Mouse (Mus musculus) liver, adult 2 months (tissue): ENCODE results near the gene Gm12394. TPM values are rescaled to one million over a fixed set of nuclear protein-coding genes. Genes with fewer than 3 reads are reported as not detected.

ENCODE experiments used
- DNase-seq: peaks from one replicate; pipeline ENCODE4 v3.0.0-alpha.2; 2011; ENCODE audit warnings: low read depth, low spot score; ENCODE audit errors: extremely low read depth
- H3K27ac ChIP-seq: fragments of 200-500 bp; replicated peaks from 2 replicates; pipeline ENCODE4 v1.5.1; 2012; ENCODE audit warnings: low read depth, mild to moderate bottlenecking, control low read depth, inconsistent platforms, low read length; ENCODE audit not compliant: insufficient read depth
- H3K27me3 ChIP-seq: fragments of 200-500 bp; 2 replicates; pipeline ENCODE4 v1.6.1; 2012; ENCODE audit warnings: mild to moderate bottlenecking, moderate library complexity, low read length, inconsistent platforms; ENCODE audit not compliant: control insufficient read depth, insufficient read depth
- H3K36me3 ChIP-seq: fragments of 200-500 bp; 2 replicates; pipeline ENCODE4 v1.6.1; 2012; ENCODE audit warnings: low read length, inconsistent platforms; ENCODE audit not compliant: control insufficient read depth, insufficient read depth
- H3K4me1 ChIP-seq: fragments of 200-500 bp; 2 replicates; pipeline ENCODE4 v1.6.1; 2011; ENCODE audit warnings: low read length; ENCODE audit not compliant: control insufficient read depth, insufficient read depth
- H3K4me3 ChIP-seq: fragments of 200-500 bp; 2 replicates; pipeline ENCODE4 v1.5.1; 2011; ENCODE audit warnings: low read depth, mild to moderate bottlenecking, control low read depth, low read length, moderate library complexity; ENCODE audit not compliant: insufficient read depth
- H3K79me2 ChIP-seq: fragments of 200-500 bp; 2 replicates; pipeline ENCODE4 v1.6.1; 2012; ENCODE audit warnings: inconsistent platforms, mild to moderate bottlenecking, low read length, moderate library complexity; ENCODE audit not compliant: control insufficient read depth, insufficient read depth
- H3K9ac ChIP-seq: fragments of 200-500 bp; 2 replicates; pipeline ENCODE4 v1.6.1; 2012; ENCODE audit warnings: low read depth, mild to moderate bottlenecking, control low read depth, inconsistent platforms, low read length
- CTCF ChIP-seq: fragments of 200-500 bp; IDR thresholded peaks from 2 replicates; pipeline ENCODE4 v1.5.1; 2011; ENCODE audit warnings: low read depth, low read length, control low read depth
- POLR2A ChIP-seq: fragments of 200-500 bp; IDR thresholded peaks from 2 replicates; pipeline ENCODE4 v1.6.1; 2011; ENCODE audit warnings: low read length, control low read depth; ENCODE audit not compliant: insufficient read depth; ENCODE audit errors: extremely low read depth
- WGBS: fragments of 180-500 bp; shearing (Covaris S2); methylation state at CpG from one replicate; pipeline ENCODE4 v1.1.7; 2018; 5-methylcytosine and 5-hydroxymethylcytosine counted together
- polyA plus RNA-seq: library from polyadenylated mRNA; depleted of rRNA; stranded (reverse); fragments of >200 nt; gene quantifications from 2 replicates; pipeline ENCODE4 v1.2.3, GENCODE M21; 2012
- total RNA-seq: library from RNA; depleted of rRNA; stranded (reverse); fragments of >200 nt; gene quantifications from 2 replicates; pipeline ENCODE4 v1.2.3, GENCODE M21; 2014

Gene Gm12394
- total and polyA plus RNA-seq, 2 experiments = not detected

DNA sequence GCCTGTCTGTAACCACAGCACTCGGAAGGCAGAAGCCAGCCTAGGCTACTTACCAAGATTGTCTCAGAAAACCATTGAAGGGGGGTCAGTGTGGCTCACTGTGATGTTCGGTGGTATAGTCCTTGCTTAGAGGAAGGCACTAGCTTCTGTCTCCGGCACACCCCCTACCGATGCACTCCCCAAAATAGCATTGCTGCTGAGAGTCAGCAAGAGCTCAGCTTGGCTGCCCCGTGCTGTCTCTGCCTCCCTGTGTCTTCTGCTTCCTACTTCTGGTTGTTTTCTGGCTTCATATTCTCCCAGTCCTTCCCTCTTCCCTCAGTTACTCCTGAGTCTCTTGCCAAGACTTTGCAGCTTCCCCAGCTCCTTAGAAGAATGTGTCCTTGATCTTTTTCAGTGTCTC, 44.3 kb upstream of the Gm12394 start:
- WGBS = 65% methylated on average over 5 of the region's 5 CpGs
- no peaks in the 10 kb centered on the region for H3K79me2 ChIP-seq
- no peaks in the 10 kb centered on the region for H3K4me1 ChIP-seq
- H3K4me3 ChIP-seq = no peak overlapping the region
- 0 out of 2 replicates have a peak, but pooled peaks cover 4% of the 10 kb centered on the region for H3K27me3 ChIP-seq
- H3K27ac ChIP-seq = no peak overlapping the region
- H3K36me3 ChIP-seq = no peaks in the 10 kb centered on the region
- no peak overlapping the region for H3K9ac ChIP-seq
- no peak for DNase-seq
- TF ChIP-seq POLR2A (no peak), CTCF (no peak)

DNA sequence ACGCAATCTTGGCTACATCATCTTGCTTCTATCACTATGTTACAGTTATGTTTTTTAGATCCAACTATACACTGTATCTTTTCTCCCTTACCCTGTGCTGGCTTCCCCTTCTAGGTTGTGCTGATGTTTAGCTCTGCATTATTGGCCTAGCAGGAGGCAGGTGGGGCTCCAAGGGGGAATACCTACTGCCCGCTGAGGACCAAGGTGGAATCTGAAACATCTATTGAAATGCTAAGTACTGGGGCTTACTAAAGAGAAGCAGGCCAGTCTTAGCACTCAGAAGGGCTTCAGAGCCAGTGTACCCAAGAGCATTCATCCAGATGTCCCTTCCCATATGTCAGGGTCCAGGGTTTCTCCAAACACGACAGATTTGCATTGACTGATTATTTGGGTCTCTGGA, 42.3 kb upstream of the Gm12394 start:
- TF ChIP-seq POLR2A = no peak
- no peak for TF ChIP-seq CTCF
- H3K36me3 ChIP-seq = no peaks in the 10 kb centered on the region
- H3K4me1 ChIP-seq = no peaks in the 10 kb centered on the region
- no peak overlapping the region for H3K9ac ChIP-seq
- no peak for DNase-seq
- no peaks in the 10 kb centered on the region for H3K27me3 ChIP-seq
- no peak overlapping the region for H3K27ac ChIP-seq
- WGBS = 47% methylated on average over 3 of the region's 3 CpGs
- no peak overlapping the region for H3K4me3 ChIP-seq
- H3K79me2 ChIP-seq = no peaks in the 10 kb centered on the region

DNA sequence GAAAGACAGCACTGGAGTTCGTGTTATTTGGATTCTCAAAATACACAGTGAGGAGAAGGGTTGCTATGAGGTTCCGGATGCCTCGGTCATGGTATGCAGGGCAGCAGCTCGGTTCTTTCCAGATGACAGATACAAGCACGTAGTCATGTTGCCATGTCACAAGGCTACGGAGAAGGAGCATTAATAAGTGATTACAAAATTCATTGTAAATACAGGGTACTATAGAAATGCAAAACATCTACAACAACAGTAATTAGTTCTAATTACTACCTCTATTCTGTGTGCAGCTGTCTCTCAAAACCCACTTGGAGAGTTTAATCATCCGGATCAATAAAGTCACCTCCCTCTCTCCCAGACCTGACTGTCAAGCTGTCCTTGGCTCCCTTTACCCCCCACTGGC, 38.5 kb upstream of the Gm12394 start:
- no peak for DNase-seq
- Histone ChIP-seq H3K79me2 (no peaks in the 10 kb centered on the region), H3K4me3 (no peak overlapping the region), H3K4me1 (no peaks in the 10 kb centered on the region), H3K36me3 (no peaks in the 10 kb centered on the region), H3K27ac (no peak overlapping the region), H3K27me3 (no peaks in the 10 kb centered on the region), H3K9ac (no peak overlapping the region)
- 78% methylated on average over 7 of the region's 7 CpGs for WGBS
- TF ChIP-seq CTCF (no peak), POLR2A (no peak)

DNA sequence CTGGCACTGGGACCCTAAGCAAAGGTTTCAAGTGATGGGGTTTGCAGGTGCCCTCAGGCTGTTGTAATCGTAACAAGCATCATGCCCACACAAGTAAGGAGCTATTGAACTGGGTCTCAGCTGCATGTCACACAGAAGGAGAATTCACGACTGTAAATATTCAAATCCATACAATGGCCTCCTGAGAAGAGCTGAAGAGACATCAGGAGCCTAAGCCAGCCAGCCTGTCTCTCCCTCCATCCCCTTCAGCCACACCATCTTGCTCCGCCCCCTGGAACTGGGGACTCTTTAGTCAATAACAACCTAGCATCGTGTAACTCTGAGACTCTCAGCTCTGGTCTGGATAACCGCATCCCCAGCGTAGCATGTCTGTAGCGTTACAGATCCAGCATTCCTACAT, 34.6 kb upstream of the Gm12394 start:
- no peaks in the 10 kb centered on the region for H3K36me3 ChIP-seq
- H3K27me3 ChIP-seq = no peaks in the 10 kb centered on the region
- no peak overlapping the region for H3K4me3 ChIP-seq
- no peak for DNase-seq
- H3K9ac ChIP-seq = no peak overlapping the region
- no peaks in the 10 kb centered on the region for H3K4me1 ChIP-seq
- H3K27ac ChIP-seq = no peak overlapping the region
- H3K79me2 ChIP-seq = no peaks in the 10 kb centered on the region
- no peak for TF ChIP-seq CTCF
- no peak for TF ChIP-seq POLR2A
- WGBS = 71% methylated on average over 7 of the region's 7 CpGs

DNA sequence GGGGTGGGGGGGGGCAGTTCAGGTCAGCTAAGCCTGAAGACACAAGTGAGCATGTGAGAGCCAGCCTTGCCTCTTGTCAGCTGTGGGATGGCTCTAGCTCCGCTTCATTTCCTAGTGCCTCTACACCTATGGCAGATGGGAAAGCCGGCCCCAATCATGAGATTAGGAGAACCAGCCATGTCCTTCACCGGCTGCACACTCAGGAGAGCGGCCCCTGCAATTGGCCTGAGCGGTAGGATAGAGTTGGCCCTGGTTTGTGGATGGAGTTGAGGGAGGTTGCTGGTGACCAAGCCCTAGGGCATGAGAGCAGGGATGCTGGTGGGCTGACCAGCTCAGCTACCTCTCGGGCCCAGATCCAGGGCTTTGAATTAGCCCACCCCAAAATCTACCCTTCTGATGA, 32.2 kb upstream of the Gm12394 start:
- no peak for DNase-seq
- no peaks in the 10 kb centered on the region for H3K79me2 ChIP-seq
- 90% methylated on average over 6 of the region's 6 CpGs for WGBS

DNA sequence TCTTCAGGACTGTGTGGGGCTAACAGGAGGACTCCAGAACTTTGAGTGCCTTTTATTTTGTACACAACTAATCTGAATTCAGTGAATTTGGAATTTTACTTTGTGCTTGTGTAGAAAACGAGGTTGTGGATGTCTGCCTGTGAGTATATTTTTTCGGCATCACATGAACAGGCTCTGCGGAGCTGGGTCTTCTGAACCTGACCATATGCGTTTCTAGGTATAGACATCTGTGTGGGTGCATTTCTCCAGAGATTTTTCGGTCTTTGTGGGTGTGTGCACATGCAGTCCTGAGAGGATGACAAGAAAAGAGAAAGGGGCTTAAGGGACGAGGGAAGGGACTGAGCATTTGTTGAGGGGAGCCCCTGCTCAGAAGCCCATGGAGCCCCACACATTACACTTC, 30.4 kb upstream of the Gm12394 start:
- no peaks in the 10 kb centered on the region for H3K4me1 ChIP-seq
- WGBS = 86% methylated on average over 6 of the region's 6 CpGs

More for the DNA sequence above, 32.2 kb upstream of the Gm12394 start:
- H3K9ac ChIP-seq = no peak overlapping the region
- H3K4me3 ChIP-seq = no peak overlapping the region
- TF ChIP-seq POLR2A = no peak
- TF ChIP-seq CTCF = no peak
- H3K36me3 ChIP-seq = no peaks in the 10 kb centered on the region
- no peak overlapping the region for H3K27ac ChIP-seq
- no peaks in the 10 kb centered on the region for H3K4me1 ChIP-seq
- H3K27me3 ChIP-seq = no peaks in the 10 kb centered on the region

More for the DNA sequence above, 30.4 kb upstream of the Gm12394 start:
- DNase-seq = no peak
- Histone ChIP-seq H3K36me3 (no peaks in the 10 kb centered on the region), H3K27ac (no peak overlapping the region), H3K9ac (no peak overlapping the region), H3K4me3 (no peak overlapping the region), H3K79me2 (no peaks in the 10 kb centered on the region), H3K27me3 (no peaks in the 10 kb centered on the region)
- TF ChIP-seq POLR2A (no peak), CTCF (no peak)
